Mouse (Mus musculus): ENCODE data around the gene Mmp24.
"Not testable (repeated sequence)": the region's sequence is repeated elsewhere in the genome, so short reads cannot be mapped to it uniquely, and the experiment has no call there.

The Mmp24 gene

GRCm38 (mm10) chr2:155814829-155815228, 39.7 kb downstream of the Mmp24 start:
- in situ Hi-C loops (cut with MboI, MseI): no loop called here

- in situ Hi-C loops (cut with MboI, MseI): no loop called here
Observed at GRCm38 (mm10) chr2:155816179-155816578, 41.0 kb downstream of the Mmp24 start.

GRCm38 (mm10) chr2:155817301-155818245, 42.4 kb downstream of the Mmp24 start:
- in situ Hi-C loops (cut with MboI, MseI): no loop called here

- in situ Hi-C loops (cut with MboI, MseI): no loop called here
Observed at GRCm38 (mm10) chr2:155818596-155819391, 43.7 kb downstream of the Mmp24 start.

- in situ Hi-C loops (cut with MboI, MseI): no loop called here
Observed at GRCm38 (mm10) chr2:155819392-155819448, 44.1 kb downstream of the Mmp24 start, which contains the start of gene BC029722. TSS of gene BC029722 (minus strand) at chr2:155819426.

GRCm38 (mm10) chr2:155819449-155820251, 44.5 kb downstream of the Mmp24 start:
- in situ Hi-C loops (cut with MboI, MseI): no loop called here

- in situ Hi-C loops (cut with MboI, MseI): no loop called here
Observed at GRCm38 (mm10) chr2:155820779-155821178, 45.6 kb downstream of the Mmp24 start.

GRCm38 (mm10) chr2:155823722-155824121, 48.6 kb downstream of the Mmp24 start:
- in situ Hi-C loops (cut with MboI, MseI): no loop called here

- in situ Hi-C loops (cut with MboI, MseI): no loop called here
Observed at GRCm38 (mm10) chr2:155825904-155826629, 50.9 kb downstream of the Mmp24 start.

GRCm38 (mm10) chr2:155826630-155827424, 51.7 kb downstream of the Mmp24 start, which contains the start of gene Eif6:
TSS of gene Eif6 (minus strand) at chr2:155826925.
- in situ Hi-C loops (cut with MboI, MseI): no loop called here

GRCm38 (mm10) chr2:155830841-155831240, 55.7 kb downstream of the Mmp24 start:
- in situ Hi-C loops (cut with MboI, MseI): no loop called here

GRCm38 (mm10) chr2:155831302-155831701, 56.2 kb downstream of the Mmp24 start:
- in situ Hi-C loops (cut with MboI, MseI): no loop called here

GRCm38 (mm10) chr2:155832087-155832486, 56.9 kb downstream of the Mmp24 start:
- in situ Hi-C loops (cut with MboI, MseI): not testable (repeated sequence)

- in situ Hi-C loops (cut with MboI, MseI): no loop called here
Observed at GRCm38 (mm10) chr2:155834732-155835131, 59.6 kb downstream of the Mmp24 start, which contains the start of gene Fam83c. TSS of gene Fam83c (minus strand) at chr2:155834854.

- in situ Hi-C loops (cut with MboI, MseI): no loop called here
Observed at GRCm38 (mm10) chr2:155837961-155838360, 62.8 kb downstream of the Mmp24 start.

- in situ Hi-C loops (cut with MboI, MseI): no loop called here
Observed at GRCm38 (mm10) chr2:155838961-155839360, 63.8 kb downstream of the Mmp24 start.

GRCm38 (mm10) chr2:155846930-155847329, 71.8 kb downstream of the Mmp24 start:
- in situ Hi-C loops (cut with MboI, MseI): no loop called here

GRCm38 (mm10) chr2:155848291-155848690, 73.1 kb downstream of the Mmp24 start:
- in situ Hi-C loops (cut with MboI, MseI): no loop called here

GRCm38 (mm10) chr2:155849464-155849863, 74.3 kb downstream of the Mmp24 start:
- in situ Hi-C loops (cut with MboI, MseI): no loop called here

GRCm38 (mm10) chr2:155850120-155850519, 75.0 kb downstream of the Mmp24 start:
- in situ Hi-C loops (cut with MboI, MseI): loop anchor here (5.0 kb wide), 1 partner anchor 92 kb away; the partner anchor contains the start of gene Gm15557
